Mouse (Mus musculus) inflammation-experienced regulatory T-cells (primary cell): ENCODE results near the gene Chrnb4. TPM values are rescaled to one million over a fixed set of nuclear protein-coding genes. Genes with fewer than 3 reads are reported as not detected.

Experiments
- polyA plus RNA-seq, 2 experiments: library from polyadenylated mRNA; unstranded; fragments of 100-300 nt; shearing (Covaris generic); gene quantifications; one replicate each; pipeline ENCODE4 v1.2.1; 2017

Gene Chrnb4
- polyA plus RNA-seq: not detected

DNA sequence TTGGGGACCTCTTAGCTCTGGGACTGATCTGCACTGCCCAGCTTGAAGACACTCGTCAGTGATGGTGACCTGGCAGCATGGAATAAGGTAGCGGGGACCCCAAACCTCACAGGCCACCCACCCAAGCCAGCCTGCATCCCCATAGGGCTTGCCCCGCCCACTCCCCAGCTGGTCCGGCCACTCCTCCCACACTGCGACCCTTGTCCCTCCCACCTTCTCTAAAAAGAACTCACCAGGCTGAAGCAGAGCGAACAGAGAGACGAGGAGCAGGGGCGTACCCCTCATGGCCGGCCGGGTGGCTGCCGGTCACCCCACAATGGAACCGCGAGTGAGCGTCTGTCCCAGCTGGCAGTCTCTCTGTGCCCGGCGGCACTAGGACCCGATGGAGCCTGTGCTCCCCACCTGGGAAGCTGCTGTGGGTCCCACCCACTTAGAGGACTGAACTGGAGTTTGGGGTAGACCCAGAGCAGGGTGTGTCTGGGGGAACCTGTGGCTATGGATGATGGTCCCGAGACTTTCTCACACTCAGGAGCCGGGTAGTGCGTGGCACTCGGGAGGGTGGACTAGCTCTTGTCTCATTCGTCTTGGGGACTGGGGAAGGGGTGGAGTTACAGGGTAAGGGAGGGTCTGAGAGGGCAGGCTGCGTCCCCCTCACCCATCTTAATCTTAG is at the start of gene Chrnb4:
Gene Chrnb4, minus strand, starts transcription at position 569 of the 670 bp plus-strand sequence.

GRCm38 (mm10) chr9:55026275-55026663 is 22.3 kb downstream of the Chrnb4 start, which contains the start of gene Chrna3:
TSS of gene Chrna3 (minus strand) at chr9:55026562.

DNA sequence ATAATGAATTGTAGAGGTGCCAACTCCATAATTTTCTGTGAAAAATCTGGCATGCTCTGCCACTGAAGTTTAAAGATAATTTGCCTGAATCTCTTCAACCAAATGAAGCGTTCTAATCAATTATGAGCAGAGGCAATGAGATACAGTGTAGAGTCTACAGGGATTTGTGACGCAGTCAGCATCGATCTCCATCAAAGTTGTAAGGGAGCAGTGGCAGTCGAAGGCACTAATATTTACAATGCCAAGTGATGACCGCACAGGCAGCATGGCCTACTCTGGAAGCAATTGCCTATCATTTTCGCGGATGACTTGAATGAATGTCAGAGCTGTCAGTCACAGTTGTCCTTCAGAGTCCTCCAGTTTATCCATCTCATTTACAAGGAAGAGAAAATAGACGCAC is 67.9 kb downstream of the Chrnb4 start, which contains the start of gene Chrna5:
Gene Chrna5, plus strand, starts transcription at position 207 of the 400 bp plus-strand sequence.

Other genes starting within 250 kb of the Chrnb4 start
- 10 to 100 TPM; 18.4 to 22.0 TPM for gene Ireb2, start 185.0 kb downstream of the Chrnb4 start, polyA plus RNA-seq
- under 1 TPM; 0.40 to 0.49 TPM for gene Hykk, start 131.5 kb downstream of the Chrnb4 start, polyA plus RNA-seq
- gene Psma4, start 98.0 kb downstream of the Chrnb4 start, polyA plus RNA-seq: 100 to 1,000 TPM; 192 to 247 TPM
- gene AY074887, start 97.8 kb downstream of the Chrnb4 start, polyA plus RNA-seq: under 1 TPM; 0.65 to 0.83 TPM
- gene Chrna5, start 67.9 kb downstream of the Chrnb4 start, polyA plus RNA-seq: 1 to 10 TPM in 1 of 2 experiments, under 1 TPM in 1; 0.28 to 1.2 TPM
- gene Chrna3, start 22.2 kb downstream of the Chrnb4 start, polyA plus RNA-seq: 1 to 10 TPM in 1 of 2 experiments, under 1 TPM in 1; 0.14 to 1.4 TPM
- 10 to 100 TPM; 48.4 to 58.9 TPM for gene Ube2q2, start 100.1 kb upstream of the Chrnb4 start, polyA plus RNA-seq
- gene Fbxo22, start 160.1 kb upstream of the Chrnb4 start, polyA plus RNA-seq: 10 to 100 TPM; 47.0 to 56.1 TPM